Mouse (Mus musculus): ENCODE data around the gene Pgm5.

DNA sequence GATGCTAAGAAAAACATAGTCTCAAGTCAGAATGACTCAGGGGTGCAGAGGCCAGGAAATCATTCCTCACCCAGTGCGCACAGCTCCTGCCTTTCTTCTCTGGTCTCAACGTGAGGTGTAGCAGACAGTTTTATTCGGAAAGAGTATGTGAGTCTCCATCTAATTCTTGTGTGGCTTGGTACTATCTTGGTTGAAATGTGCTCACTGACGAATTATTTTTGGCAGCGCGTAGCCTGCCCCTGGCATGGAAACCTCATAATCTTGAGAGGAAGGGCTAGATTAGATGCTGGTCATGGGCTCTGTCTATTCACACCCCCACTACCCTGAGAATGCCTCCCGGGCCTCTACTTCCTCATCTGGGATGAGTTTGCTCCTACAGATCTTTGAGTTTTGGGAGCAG is 153.6 kb downstream of the Pgm5 start:
- no peak for TF ChIP-seq BHLHE40 (IDR thresholded peaks at IDR 0.05; ENCODE audit: borderline replicate concordance, low read depth, low read length)
- no peak for TF ChIP-seq POLR2A (IDR thresholded peaks at IDR 0.05; ENCODE audit: control insufficient read depth in 1 of 2, insufficient read depth in 1 of 2, low read depth in 1 of 2, low read length in 2 of 2, poor library complexity in 1 of 2)
- no peak for TF ChIP-seq CTCF (IDR thresholded peaks at IDR 0.05 in 2 of 3, conservative IDR thresholded peaks at IDR 0.05 in 1 of 3; ENCODE audit: control insufficient read depth in 1 of 3, insufficient read depth in 1 of 3, low read depth in 2 of 3, low read length in 3 of 3, poor library complexity in 1 of 3, severe bottlenecking in 1 of 3)
- TF ChIP-seq ZMIZ1 (IDR thresholded peaks at IDR 0.05; ENCODE audit: low read depth, low read length), result no peak
- no peak for TF ChIP-seq TCF12 (IDR thresholded peaks at IDR 0.05; ENCODE audit: low read depth, low read length)
- TF ChIP-seq RCOR1 (IDR thresholded peaks at IDR 0.05; ENCODE audit: low read depth, low read length), result no peak
- no peak for TF ChIP-seq EP300 (IDR thresholded peaks at IDR 0.05; ENCODE audit: low read depth in 1 of 2, low read length in 2 of 2)
- TF ChIP-seq KAT2A (conservative IDR thresholded peaks at IDR 0.05; ENCODE audit: low read depth, low read length), result no peak
- no peak for TF ChIP-seq MAX (IDR thresholded peaks at IDR 0.05; ENCODE audit: low read length)
- no peak for TF ChIP-seq TAL1 (IDR thresholded peaks at IDR 0.05; ENCODE audit: low read length)
- TF ChIP-seq NRF1 (IDR thresholded peaks at IDR 0.05; ENCODE audit: insufficient read depth, low read depth, low read length, poor library complexity, severe bottlenecking), result no peak
- no peak for TF ChIP-seq CHD2 (IDR thresholded peaks at IDR 0.05; ENCODE audit: low read length)

Data from MEL (cell line).